Mouse (Mus musculus) kidney, postnatal 25 days (tissue): ENCODE measurements at regions not wholly inside any gene's neighbourhood (a gene's known extent, or its start where the extent isn't known, plus 50 kb on each side); places are given as distances from the start of the nearest gene placed in this dataset.
A peak's percentile ranks its signal among the peaks of the same experiment; 100 is the strongest.

Experiments
- DNase-seq, 2 experiments: peaks; one replicate each; pipeline ENCODE4 v3.0.0; 2021; ENCODE audit warnings: mixed read lengths in 2 of 2

DNA sequence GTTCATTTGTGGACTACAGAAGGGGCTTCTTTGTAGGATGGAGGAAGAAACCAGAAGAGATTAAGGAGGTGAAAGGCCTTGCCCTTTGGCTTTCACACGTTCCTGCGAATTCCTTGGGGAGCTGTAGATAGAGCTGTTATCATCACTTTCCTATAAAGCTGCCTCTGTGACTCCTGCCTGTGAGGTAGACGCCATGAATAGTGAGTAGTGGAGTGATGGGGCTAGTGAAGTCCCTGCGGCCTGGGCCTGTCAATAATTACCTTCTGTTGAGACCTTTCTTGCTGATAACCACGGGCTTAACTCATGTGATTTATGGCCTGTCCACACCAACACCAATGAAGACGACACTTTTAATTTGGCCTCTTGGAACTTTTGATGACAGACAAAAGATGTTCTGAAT, 146.0 kb upstream of the Ednra start:
- DNase-seq = no peak

DNA sequence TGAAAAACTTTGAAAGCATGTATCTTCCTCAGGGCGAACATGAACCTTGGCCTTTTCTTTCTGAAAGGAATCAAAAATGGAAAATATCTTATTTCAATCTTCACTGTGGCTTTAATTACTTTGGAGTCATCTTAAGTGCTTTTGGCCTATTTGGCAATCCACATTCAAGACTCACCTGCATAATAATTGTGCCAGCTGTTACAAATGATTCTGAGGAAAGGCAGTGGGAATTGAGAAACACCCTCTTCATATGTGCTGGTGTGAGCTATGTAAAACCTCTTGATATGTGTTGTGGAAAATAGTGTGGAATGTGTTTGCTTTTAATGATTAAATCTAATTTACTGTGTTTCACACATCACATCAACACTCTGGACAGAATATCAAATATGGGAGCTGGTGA, 148.5 kb upstream of the Ednra start:
- no peak for DNase-seq

DNA sequence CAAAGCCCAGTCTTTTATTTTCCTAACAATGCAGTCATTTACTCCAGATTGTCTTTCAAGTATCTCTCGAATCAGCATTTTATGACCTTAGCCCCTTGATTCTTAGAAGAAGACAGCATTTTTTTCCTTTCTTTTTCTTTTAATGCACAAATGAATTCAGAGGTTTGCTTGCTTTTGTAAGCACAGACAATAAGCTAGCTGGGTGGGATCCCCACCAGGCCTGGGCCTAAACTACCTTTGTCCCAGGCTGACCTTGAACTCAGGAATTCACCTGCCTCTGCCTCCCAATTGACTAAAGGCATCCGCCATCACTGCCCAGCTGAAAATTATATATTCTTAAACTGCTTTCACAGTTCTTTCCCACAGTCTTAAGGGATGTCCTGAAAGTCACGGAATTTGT, 195.5 kb upstream of the Ednra start:
- no peak for DNase-seq

DNA sequence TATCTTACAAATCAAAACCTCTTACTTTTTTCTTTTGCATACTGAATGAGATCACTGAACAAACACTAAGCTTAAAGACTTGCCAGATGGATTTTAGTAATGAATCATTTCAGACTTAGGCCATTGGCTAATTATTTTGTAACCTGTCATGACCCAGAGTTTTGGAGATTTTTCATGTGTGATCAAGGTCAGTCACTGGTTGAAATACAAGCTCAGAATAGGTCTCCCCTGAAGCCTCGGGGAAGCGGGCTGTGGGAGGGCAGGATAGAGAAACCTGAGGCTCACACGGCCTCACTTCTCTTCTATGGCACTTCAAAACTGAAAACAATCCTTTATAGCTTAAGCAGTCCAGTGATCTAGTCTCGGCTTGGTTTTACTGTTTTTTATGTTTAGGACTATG, 197.6 kb upstream of the Ednra start:
- no peak for DNase-seq

DNA sequence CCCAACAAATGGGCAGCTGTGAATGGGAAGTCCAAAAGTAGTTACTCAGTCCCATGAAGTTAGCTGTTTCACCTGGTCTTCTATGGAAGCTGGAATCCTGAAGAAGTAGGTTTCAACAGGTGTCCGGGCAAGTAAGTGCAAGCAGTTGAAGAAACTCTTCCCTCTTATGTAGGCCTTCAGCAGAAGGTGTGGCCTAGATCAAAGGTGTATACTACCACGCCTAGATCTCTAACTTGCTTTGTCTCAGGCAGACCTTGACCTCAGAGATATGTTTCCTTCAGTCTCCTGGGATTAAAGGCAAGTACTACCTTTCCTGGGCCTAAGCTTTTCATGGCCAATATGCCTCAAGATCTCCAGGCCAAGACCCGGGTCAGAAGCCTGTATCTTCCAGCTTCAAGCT, 223.4 kb upstream of the Ednra start:
- no peak for DNase-seq

DNA sequence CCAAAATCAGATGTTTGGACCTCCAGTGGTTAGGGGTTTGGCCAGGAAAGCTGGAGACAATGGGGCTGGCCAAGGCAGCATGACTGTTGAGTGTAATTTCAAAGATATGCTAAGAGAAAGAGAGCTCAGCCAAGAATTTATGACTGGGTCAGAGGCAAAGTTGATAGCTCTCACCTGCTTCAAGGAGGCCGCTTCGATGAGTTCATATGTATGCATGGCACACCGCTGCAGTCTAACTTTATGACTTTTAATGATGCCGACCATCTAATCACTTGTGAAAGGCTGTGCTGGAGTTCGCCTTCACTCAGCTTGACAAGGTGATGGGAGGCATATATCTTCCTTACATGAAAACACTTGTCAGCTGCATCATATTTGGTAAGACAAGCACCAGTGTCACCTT, 225.4 kb upstream of the Ednra start:
- no peak for DNase-seq

DNA sequence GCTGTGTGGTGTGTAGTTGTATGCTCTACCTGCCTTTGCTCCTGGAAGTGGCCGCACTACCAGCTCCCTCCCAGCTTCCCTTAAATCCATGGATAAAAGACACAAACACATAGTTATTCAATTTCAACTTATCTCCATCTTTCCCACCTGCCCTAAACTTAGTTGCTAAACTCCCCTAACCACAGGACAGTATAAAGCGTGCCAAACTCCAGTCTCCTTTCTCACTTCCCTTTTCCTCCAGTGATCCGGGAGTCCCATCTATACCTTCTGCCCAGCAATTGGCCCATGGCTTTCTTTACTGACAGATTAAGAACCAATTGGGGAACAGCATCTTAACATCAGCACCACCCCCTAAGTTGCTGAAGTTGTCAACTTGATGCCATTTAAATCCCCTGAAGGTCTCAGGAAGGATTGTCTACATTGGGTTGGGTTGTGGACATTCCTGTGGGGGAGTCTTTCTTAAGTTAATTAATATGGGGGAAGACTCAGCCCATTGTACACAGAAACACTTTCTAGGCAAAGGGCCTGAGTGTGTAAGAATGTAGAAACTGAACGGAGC, 234.6 kb upstream of the Ednra start:
- DNase-seq = no peak

DNA sequence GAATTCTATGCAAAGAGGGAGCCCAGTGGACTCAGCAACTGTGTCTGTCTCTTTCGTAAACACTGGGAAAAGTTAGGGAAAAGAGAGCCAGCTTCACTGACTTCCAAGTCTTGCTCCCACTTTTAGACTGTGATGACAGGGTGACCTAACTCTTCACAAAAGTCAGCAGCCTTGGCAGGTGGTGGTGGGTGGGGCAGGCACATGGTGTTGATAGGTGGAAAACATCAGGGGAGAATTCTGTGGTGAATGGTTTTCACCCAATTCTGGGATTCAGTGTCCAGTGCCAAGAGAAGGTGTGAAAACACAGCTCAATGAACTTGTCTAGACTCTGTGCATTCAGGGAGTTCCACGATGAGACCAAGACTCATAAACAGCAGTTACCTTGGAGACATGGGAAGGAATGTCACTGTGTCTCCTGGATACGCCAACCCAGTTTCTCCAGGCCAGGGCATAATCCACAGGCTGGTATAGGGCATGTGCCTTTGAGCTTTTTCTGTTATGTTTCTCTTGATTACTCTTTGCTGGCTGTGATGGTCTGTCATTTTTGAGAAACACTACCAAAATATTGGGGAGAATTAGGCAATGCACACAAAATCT, 238.9 kb upstream of the Ednra start:
- DNase-seq = no peak

DNA sequence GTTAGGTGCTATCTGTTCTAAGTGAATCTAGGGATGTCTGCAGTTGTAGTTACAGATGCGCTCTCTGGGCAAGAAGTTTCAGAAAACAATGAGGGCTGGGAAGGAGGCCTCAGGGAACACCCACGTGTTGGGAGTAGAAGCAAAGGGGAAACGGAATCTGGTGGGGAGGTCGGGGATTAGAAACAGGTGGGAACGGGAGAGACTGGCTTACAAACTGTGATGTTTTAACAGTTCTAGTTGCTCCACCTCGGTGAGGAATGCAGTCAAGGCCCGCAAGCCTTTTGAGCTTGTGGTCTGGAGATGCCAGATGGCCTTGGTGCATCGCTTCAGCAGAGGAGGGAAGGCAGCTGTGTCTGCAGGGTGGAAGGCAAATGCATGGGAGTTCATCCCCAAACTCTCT, 242.7 kb upstream of the Ttc29 start:
- DNase-seq = no peak

DNA sequence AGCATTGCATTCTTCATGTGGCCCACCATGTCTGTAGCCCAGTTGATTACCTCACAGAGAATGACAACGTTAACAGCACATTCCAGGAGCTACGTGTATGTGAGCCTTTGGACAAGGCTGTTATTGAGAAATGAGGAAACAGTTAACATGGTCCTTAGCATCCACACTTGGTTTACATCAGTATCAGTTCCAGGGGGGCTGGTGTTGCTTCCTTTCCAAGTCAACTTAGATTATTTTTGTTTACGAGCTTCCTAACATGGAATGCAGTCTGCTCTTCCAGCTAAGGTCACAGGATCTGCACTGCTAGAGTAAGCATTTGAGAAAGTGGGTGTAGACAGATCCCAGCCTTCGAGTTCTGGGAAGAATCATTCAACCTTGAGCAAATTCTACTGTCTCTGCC, 239.4 kb upstream of the Ttc29 start:
- no peak for DNase-seq

DNA sequence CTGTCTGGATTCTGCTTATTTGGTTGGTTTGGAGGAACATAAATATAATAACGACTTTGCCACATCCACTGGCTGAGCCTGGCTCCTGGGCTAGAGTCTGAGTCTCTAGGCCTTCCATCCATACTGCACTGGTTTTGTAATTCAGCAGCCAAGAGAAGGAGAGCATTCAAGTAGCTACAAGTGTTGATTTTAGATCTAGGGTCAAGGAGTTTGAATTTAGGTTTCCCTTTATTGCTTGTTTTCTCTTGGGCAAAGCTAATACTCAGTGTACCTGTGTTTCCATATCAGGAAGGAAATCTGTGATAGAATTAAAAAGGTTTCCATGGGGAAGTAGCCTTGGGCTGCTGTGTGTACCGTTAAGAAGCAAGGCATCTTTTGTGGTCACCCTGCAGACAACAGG, 234.0 kb upstream of the Ttc29 start:
- no peak for DNase-seq

DNA sequence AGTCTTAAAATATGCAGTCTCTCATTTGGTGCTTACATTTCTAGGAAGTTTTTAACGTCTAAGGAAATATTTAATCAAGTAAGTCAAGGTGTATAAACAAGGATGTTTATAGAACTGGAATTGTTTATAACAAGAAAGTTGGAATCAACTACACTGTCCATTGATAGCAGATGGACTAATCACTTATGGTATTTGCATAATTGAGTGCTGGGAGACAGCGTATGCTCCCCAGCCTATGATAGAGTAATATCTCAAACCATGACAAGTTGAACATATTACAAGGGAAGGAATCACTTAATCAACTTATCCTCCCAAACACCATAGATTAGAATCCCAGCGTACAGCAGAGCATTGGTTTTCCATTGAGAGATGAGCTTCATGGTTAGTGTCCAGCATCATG, 232.4 kb upstream of the Ttc29 start:
- DNase-seq = no peak

DNA sequence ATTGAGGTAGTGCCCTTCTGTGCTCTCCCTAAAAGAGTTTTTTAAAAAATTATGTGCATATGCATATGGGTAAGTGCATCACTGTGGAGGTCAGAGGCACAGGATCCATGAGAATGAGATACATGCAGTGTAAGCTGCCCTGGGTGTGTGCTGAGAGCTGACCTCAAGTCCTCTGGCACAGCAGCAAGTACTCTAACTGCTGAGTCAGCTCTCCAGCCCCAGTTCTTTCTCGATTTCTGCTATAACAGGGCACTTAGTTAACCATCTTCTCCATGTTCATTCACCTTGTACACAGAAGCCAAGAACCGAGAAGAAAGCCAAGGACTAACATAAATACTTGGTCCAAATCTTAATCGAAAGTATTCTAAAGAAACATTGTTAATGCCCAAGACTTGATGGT, 231.1 kb upstream of the Ttc29 start:
- no peak for DNase-seq

DNA sequence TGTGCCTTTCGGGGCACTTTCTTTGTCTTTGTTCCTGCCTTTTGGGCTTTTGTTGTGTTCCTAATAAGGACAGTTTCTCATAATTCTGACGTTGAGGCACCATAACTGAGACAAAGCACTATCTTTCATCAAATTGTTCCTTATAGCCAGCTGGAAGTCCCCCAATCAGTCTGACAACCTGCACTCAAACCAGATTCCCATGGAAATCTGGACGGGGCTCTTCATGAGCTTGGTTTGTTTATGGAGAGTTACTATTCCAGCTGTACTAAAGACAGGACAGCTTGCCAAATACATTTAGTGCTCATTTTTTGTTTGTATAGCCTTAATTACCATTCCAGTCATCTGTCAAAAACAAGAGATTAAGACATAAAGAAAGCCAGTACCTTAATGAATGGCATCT, 229.6 kb upstream of the Ttc29 start:
- no peak for DNase-seq

DNA sequence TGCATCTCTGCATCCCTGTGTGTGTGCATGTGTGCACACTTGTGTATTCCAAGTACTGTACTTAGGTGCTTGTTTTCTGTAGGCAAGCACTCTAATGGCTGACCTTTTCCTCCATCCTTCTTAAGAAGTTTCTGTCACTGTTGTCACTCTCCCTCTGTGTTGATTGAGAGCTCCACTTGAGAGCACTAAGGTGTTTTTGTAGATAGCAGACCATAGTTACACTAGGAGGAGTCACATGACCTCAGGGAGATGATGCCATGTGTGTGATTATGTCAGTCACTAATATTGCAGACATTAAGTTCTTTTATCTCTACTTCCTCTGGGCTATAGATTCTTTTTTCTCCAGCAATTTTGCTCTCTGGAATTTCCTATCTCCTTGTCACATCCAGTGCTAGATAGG, 225.9 kb upstream of the Ttc29 start:
- DNase-seq = no peak

DNA sequence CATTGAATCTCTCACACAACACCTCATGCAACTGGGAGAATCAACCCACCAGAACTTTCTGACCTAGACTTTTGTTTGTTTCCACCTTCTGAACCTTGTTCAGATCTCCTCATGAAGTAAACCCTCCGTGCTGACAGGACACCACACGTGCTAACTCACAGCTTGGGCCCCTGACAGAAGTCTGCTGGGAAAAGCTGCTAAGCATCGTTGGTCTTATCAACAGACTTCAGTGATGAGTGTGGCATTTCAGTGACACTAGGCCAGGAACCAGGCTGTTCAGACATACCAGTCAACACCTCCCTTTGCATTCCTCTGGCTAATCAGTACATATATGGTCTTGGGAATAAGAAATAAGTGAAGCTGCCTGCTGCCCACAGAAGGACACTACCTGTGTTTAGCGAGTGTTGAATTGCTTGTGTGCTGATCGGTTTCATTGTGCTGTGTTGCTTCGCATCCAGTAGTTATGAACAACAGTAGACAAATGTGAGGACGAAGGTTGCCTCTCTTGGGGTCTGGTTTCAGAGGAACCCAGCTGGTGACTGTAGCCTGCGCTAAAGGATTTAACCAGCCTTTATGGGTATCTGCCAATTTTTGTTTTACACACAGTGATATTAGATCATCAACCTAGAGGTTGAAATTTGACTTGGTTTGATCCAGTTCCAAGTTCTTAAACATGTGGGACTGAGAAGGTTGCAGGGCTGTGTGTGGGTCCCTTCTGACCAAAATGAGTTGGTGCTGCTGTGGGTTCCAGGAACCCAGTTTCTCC, 224.6 kb upstream of the Ttc29 start:
- no peak for DNase-seq

DNA sequence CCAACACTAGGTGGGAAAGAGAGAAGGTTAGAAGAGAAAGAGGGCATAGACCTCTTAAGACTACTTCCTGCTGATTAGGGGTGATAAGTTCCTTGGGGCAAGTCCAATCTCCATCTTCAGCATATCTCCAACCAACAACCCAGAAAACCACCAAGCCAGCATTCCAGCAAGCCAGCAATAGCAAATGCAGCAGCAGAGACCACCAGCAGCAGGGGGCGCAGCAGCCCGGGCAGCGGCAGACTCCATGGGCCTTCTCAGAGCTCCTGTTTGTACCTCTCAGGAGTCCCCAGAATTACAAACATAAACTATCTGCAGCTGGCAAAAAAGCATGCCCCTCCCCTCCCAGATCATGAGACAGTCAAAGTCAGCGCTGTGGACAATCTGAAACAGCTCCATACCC, 222.0 kb upstream of the Ttc29 start:
- DNase-seq = no peak

DNA sequence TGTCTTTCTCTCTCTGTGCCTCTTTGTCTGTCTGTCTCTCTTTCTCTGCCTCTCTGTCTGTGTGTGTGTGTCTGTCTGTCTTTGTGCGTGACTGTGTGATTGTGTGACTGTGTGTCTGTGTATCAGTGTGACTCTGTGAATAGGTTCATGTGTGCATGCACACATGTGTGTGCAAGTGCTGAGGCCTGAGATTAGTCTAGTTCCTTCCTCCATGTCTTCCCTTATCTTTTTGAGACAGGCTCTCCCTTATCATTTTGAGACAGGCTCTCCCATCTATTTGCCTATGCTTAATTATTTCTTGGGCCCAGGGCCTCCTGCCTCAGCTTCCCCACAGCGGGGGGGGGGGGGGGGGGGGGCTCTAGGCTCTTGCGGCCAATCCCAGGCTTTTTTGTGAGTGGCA, 212.8 kb upstream of the Ttc29 start:
- no peak for DNase-seq

DNA sequence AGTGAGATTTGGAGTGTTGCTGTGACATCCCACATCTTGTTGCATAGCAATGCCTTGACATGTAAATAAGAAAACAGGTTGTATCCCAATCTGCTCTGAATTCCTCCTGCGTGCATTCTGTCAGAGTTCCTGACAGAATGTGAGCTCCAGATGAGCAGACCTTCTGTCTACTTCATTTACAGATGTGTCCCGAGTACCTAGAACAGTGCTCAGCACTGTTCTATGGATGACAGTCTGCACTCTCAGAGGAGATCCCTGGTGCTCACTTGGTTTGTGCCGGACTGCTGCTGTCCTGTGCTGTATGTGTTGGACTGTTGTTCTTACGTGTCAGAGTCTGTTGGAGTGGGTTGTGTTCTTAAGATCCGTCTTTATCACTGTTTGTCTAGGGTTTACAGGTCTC, 211.4 kb upstream of the Ttc29 start:
- DNase-seq = no peak

DNA sequence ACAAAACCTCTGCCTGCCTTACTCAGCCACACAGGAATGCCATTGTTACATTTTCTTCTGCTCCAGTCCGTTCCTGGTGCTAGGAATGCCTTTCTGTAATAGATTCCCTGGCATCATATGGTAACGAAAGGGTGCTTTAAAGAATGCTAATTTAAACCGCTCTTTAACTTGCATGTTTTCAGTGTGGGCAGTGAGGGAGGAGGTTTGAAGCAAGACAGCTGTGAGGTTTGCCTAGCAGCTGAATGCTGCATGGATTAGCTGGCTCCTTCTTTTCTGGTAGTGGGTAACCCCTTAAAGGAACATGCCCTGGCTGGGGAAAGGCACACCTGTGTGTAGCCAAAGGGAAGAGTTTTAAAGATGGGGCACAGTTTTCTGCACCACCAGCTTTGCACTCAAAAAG, 211.0 kb upstream of the Ttc29 start:
- no peak for DNase-seq

DNA sequence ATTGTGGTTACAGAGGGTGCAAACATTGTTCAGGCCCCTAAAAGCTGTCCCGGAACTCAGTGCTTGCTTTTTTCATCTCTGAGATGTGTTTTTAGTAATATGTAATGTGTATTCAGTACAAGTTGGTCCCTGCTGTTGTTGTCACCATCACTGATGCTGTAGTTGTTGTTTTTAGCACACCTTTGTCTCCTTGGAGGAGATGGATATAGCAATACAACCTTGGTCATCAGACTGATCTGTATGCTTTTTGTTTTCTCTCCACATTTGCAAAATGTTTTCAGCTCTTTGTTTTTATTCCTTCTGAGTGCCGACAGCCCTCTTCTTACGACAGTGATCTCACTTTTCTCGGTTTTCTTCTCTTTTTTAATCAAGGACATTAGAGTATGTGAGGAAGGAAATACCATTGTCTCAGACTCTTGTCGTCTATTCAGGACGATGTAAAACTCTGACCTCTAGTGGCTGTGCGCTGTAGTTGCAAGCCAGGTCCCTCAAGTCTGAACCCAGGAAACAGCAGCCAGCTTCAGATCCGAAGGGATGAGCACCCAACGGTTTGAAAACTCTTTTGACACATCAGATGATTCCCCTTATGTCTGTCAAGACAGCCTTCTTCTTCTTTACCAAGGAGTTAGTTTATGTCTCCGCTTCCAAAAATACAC, 209.1 kb upstream of the Ttc29 start:
- DNase-seq = peak; percentile 63 to 70

DNA sequence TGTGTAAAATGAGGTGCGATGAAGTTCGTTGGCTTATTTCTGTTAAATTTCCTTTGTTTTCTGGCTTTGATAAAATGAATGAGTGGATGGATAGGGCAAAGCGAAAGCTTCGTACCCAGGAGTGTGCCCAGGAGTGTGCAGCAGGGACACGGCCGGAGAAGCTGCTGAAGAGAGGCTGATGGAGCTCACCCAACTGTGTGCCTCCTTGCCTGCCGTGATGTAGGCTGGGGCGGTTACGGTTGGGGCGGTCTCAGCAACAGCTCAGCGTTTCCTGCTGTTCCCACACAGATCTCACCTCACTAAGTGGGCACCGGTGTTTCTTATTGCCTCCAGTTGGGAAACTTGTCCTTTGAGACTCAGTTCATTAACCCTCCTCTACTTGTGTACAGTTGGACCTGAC, 208.2 kb upstream of the Ttc29 start:
- no peak for DNase-seq

DNA sequence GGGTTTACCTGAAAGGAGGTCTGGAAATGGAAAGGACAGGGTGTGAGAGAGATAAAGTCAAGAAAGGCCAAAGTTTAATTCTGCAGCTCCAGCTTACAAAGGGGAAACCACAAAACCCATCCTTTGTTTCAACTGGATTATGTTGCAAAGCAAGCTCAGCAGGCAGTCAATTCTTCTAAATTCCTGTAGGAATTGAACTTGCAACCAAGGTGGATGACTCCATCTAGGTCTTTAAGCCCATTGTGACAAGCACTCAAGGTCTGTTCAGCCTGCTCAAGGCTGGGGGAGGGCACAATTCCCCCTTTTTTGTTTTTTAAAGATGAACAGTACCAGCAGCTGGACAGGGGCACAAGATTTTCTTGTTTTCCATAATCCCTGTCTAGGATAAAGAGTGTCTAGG, 200.0 kb upstream of the Ttc29 start:
- no peak for DNase-seq
